Mouse (Mus musculus): ENCODE results near the gene Ydjc. TPM values are rescaled to one million over a fixed set of nuclear protein-coding genes. Genes with fewer than 3 reads are reported as not detected.

Ydjc gene
- total and polyA plus RNA-seq, 2 experiments from 2014 or later: 1.1 to 2.4 TPM

DNA sequence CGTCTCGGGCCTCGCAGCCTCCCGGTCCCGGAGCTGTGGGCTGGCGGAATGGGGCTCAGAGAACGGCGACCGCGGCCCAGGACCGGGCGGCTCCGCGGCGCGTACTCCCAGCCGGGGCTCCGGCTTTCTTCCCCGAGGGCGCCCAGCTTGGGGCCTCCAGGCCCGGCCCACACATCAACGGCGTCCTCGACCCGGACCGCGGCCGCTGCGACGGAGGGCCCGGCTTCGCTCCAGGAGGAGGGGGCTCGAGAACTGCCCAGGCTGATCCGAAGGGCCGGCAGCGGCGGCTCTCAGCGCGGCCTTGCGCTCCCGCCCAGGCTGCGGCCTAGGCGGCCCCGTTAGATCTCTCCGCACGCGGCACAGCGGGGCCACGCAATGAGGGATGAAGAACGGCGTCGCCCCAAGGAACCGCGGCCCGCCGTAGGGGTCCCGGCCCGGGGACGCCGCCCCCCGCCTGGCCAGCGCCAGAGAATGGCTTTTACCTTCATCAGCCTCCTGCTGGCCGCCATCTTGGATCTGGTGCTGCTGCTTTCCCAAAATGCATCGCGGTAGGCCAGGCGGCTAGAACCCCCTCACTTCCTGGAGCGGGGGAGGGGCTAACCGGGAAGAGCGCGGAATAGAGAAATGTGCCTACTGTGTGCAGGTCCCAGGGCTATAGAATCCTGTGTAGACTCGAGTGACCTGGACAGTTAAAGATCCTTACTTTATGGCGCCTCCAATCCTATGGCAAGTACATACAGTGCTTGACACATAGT, 56.7 kb downstream of the Ydjc start:
- Histone ChIP-seq H3K4me1 (ENCODE audit: control insufficient read depth, insufficient read depth) (peaks cover 13% of the 10 kb centered on the region), H3K27ac (ENCODE audit: low read depth) (peak overlapping the region; percentile 79), H3K36me3 (replicated peaks; ENCODE audit: control insufficient read depth, insufficient read depth, low read length) (0 out of 2 replicates have a peak, but pooled peaks cover 6% of the 10 kb centered on the region), H3K4me2 (ENCODE audit: low read depth, low read length) (peak overlapping the region; percentile 73), H3K9ac (replicated peaks; ENCODE audit: low read depth, low read length) (peak overlapping the region; percentile 95), H3K27me3 (ENCODE audit: control insufficient read depth, insufficient read depth, low read length) (no peaks in the 10 kb centered on the region), H3K4me3 (ENCODE audit: low read depth, low read length) (peak overlapping the region; percentile 88), H3K9me3 (replicated peaks; ENCODE audit: control insufficient read depth, low read length) (no peaks in the 10 kb centered on the region)
- WGBS: under 1% methylated on average over 69 of the region's 72 CpGs
- peak; percentile 90 for ATAC-seq (ENCODE audit: insufficient read depth, low read depth)
- no peak for TF ChIP-seq CTCF (IDR thresholded peaks at IDR 0.05; ENCODE audit: low read depth)
- TF ChIP-seq EP300 (IDR thresholded peaks at IDR 0.05; ENCODE audit: low read depth): no peak
- peak; percentile 86 for DNase-seq (ENCODE audit: low spot score)

DNA sequence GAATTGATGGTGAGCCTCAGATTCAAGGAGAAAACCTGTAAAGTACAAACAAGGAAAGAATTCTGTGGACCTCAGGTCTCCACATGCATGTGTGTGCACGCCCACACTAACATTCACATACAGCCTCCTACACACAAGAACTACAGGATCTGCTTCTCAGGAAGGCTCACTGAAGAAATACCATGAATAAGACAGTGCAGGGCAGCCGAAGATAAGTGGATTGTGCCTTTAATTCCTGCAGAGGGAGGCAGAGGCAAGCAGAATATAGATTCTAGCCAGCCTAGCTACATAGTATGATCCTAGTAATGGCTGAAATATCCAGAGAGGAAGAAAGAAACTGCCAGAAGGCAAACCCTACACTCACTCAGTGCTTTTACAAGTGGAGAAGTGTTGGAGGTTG, 57.6 kb downstream of the Ydjc start:
- no peaks in the 10 kb centered on the region for H3K9me3 ChIP-seq (replicated peaks; ENCODE audit: control insufficient read depth, low read length)
- peak; percentile 52; the same call in 1 of the 2 replicates for ATAC-seq (ENCODE audit: insufficient read depth, low read depth)
- TF ChIP-seq CTCF (IDR thresholded peaks at IDR 0.05; ENCODE audit: low read depth) (peak; percentile 55), EP300 (IDR thresholded peaks at IDR 0.05; ENCODE audit: low read depth) (no peak)
- peak; percentile 48 for DNase-seq (ENCODE audit: low spot score)
- H3K27ac ChIP-seq (ENCODE audit: low read depth): no peak overlapping the region
- 36% methylated on average over 2 of the region's 2 CpGs for WGBS
- no peak overlapping the region for H3K9ac ChIP-seq (replicated peaks; ENCODE audit: low read depth, low read length)
- H3K36me3 ChIP-seq (replicated peaks; ENCODE audit: control insufficient read depth, insufficient read depth, low read length): 0 out of 2 replicates have a peak, but pooled peaks cover 6% of the 10 kb centered on the region
- no peak overlapping the region for H3K4me3 ChIP-seq (ENCODE audit: low read depth, low read length)
- H3K4me1 ChIP-seq (ENCODE audit: control insufficient read depth, insufficient read depth): peaks cover 13% of the 10 kb centered on the region
- no peak overlapping the region for H3K4me2 ChIP-seq (ENCODE audit: low read depth, low read length)
- no peaks in the 10 kb centered on the region for H3K27me3 ChIP-seq (ENCODE audit: control insufficient read depth, insufficient read depth, low read length)

DNA sequence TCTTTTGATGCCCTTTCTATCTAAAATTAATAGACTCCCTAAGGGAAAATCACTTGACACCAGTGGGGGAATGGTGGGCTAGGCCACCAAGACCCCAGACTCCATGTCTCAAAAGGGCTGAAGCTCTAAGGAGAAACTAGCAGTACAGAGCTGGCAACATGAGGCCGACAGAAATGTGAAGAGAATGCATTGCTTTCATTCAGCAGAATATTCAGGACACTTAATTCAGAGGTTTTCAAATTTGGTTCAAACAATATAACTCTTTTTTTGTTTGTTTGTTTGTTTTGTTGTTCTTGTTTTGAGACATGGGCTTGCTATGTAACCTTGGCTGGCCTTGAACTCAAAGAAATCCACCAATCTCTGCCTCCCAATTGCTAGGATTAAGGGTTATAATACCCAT, 58.1 kb downstream of the Ydjc start, which contains the start of gene Ube2l3:
Ube2l3 (minus strand) TSS at position 101 of the 400 bp plus-strand sequence.
- peaks cover 13% of the 10 kb centered on the region for H3K4me1 ChIP-seq (ENCODE audit: control insufficient read depth, insufficient read depth)
- no peaks in the 10 kb centered on the region for H3K27me3 ChIP-seq (ENCODE audit: control insufficient read depth, insufficient read depth, low read length)
- peak within 1 kb of the TSS; percentile 79; the same call in 1 of the 2 replicates for H3K27ac ChIP-seq (ENCODE audit: low read depth)
- 0 out of 2 replicates have a peak, but pooled peaks cover 6% of the 10 kb centered on the region for H3K36me3 ChIP-seq (replicated peaks; ENCODE audit: control insufficient read depth, insufficient read depth, low read length)
- no peaks in the 10 kb centered on the region for H3K9me3 ChIP-seq (replicated peaks; ENCODE audit: control insufficient read depth, low read length)
- peak within 1 kb of the TSS; percentile 88 for H3K4me3 ChIP-seq (ENCODE audit: low read depth, low read length)
- 0 out of 2 replicates have a peak within 1 kb of the TSS, but pooled peaks have one; percentile 73 for H3K4me2 ChIP-seq (ENCODE audit: low read depth, low read length)
- TF ChIP-seq CTCF (IDR thresholded peaks at IDR 0.05; ENCODE audit: low read depth) (no peak), EP300 (IDR thresholded peaks at IDR 0.05; ENCODE audit: low read depth) (no peak)
- 78% methylated on average over 1 of the region's 1 CpGs for WGBS
- no peak within 1 kb of the TSS for H3K9ac ChIP-seq (replicated peaks; ENCODE audit: low read depth, low read length)
- no peak for ATAC-seq (ENCODE audit: insufficient read depth, low read depth)
- no peak for DNase-seq (ENCODE audit: low spot score)

DNA sequence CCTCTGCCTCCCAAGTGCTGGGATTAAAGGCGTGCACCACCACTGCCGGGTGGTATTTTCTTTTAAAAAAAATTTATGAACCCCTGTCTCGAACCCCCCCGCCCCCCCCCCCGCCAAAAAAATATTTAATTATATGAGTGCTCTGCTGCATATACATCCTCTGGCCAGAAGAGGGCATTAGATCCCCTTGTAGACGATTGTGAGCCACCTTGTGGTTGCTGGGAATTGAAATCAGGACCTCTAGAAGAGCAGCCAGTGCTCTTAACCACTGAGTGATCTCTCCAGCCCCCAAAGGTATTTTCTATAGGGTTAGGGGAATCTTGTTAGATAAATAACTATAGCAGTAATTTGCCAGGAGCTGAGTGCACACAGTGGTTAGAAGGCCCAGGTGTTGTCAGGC, 60.6 kb downstream of the Ydjc start:
- ATAC-seq (ENCODE audit: insufficient read depth, low read depth): no peak
- DNase-seq (ENCODE audit: low spot score): no peak
- H3K9me3 ChIP-seq (replicated peaks; ENCODE audit: control insufficient read depth, low read length): no peaks in the 10 kb centered on the region
- H3K4me1 ChIP-seq (ENCODE audit: control insufficient read depth, insufficient read depth): peaks cover 12% of the 10 kb centered on the region
- WGBS: 5% methylated on average over 6 of the region's 6 CpGs
- H3K4me2 ChIP-seq (ENCODE audit: low read depth, low read length): no peak overlapping the region
- H3K27me3 ChIP-seq (ENCODE audit: control insufficient read depth, insufficient read depth, low read length): 0 out of 2 replicates have a peak, but pooled peaks cover 3% of the 10 kb centered on the region
- H3K9ac ChIP-seq (replicated peaks; ENCODE audit: low read depth, low read length): no peak overlapping the region
- TF ChIP-seq EP300 (IDR thresholded peaks at IDR 0.05; ENCODE audit: low read depth) (no peak), CTCF (IDR thresholded peaks at IDR 0.05; ENCODE audit: low read depth) (peak; percentile 78)
- no peak overlapping the region for H3K4me3 ChIP-seq (ENCODE audit: low read depth, low read length)
- H3K36me3 ChIP-seq (replicated peaks; ENCODE audit: control insufficient read depth, insufficient read depth, low read length): no peaks in the 10 kb centered on the region
- no peak overlapping the region for H3K27ac ChIP-seq (ENCODE audit: low read depth)

DNA sequence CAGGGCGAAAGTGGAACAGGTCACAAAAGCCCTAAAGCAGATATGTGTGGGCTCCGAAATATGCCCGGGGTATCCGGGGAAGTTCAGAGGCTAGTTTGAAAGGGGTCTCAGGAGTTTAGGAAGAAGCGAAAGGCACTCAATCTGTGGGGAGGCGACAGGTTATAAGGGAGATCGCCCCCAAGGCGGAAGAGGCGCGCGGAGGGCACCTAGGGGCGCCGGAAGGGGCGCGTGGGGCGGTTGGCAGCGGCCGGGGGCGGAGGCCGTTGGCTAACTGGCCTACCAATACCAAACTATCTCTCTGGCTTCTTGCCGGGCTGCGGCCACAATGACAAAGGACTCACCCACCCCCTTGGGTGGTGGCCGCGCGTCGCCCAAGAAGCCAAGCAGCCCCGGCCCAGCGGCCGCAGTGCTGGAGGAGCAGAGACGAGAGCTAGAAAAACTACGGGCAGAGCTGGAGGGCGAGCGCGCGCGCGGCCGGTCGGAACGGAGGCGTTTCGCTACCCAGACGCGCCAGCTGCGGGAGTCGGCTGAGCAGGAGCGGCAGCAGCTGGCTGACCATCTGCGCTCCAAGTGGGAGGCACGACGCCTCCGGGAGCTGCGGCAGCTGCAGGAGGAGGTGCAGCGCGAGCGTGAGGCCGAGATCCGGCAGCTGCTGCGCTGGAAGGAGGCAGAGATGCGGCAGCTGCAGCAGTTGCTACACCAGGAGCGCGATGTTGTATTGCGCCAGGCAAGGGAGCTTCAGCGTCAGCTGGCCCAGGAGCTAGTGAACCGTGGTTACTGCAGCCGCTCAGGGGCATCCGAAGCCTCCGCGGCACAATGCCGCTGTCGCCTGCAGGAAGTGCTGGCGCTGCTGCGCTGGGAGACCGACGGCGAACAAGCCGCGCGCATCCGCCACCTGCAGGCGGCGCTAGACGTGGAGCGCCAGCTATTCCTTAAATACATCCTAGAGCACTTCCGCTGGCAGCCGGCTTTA, 64.3 kb downstream of the Ydjc start, which contains the start of gene Rimbp3:
Rimbp3 (plus strand) TSS at position 215 of the 973 bp plus-strand sequence.
- Histone ChIP-seq H3K36me3 (replicated peaks; ENCODE audit: control insufficient read depth, insufficient read depth, low read length) (no peaks in the 10 kb centered on the region), H3K27ac (ENCODE audit: low read depth) (no peak within 1 kb of the TSS), H3K4me1 (ENCODE audit: control insufficient read depth, insufficient read depth) (peaks cover 13% of the 10 kb centered on the region), H3K4me3 (ENCODE audit: low read depth, low read length) (peak within 1 kb of the TSS; percentile 58), H3K4me2 (ENCODE audit: low read depth, low read length) (peak within 1 kb of the TSS; percentile 96), H3K9me3 (replicated peaks; ENCODE audit: control insufficient read depth, low read length) (no peaks in the 10 kb centered on the region), H3K27me3 (ENCODE audit: control insufficient read depth, insufficient read depth, low read length) (peaks cover 16% of the 10 kb centered on the region), H3K9ac (replicated peaks; ENCODE audit: low read depth, low read length) (peak within 1 kb of the TSS; percentile 53)
- TF ChIP-seq CTCF (IDR thresholded peaks at IDR 0.05; ENCODE audit: low read depth) (peak; percentile 74), EP300 (IDR thresholded peaks at IDR 0.05; ENCODE audit: low read depth) (0 out of 2 replicates have a peak, but pooled peaks have one; percentile 16)
- ATAC-seq (ENCODE audit: insufficient read depth, low read depth) (peak; percentile 79), DNase-seq (ENCODE audit: low spot score) (peak; percentile 86)
- WGBS: 1% methylated on average over 83 of the region's 85 CpGs

Measured in heart, postnatal 0 days (tissue).